Mouse (Mus musculus) midbrain, postnatal 0 days (tissue): Measurements from ENCODE around the gene Zc3h18. TPM values are rescaled to one million over a fixed set of nuclear protein-coding genes. Genes with fewer than 3 reads are reported as not detected.

Experiments used
- ATAC-seq: fragments of 200-750 bp; cut with Nextera tagmentation; 2 replicates; pipeline ENCODE4 v1.8.0; 2017; ENCODE audit warnings: moderate number of reproducible peaks, mild to moderate bottlenecking, moderate TSS enrichment, moderate library complexity; ENCODE audit not compliant: low FRiP score
- DNase-seq: peaks from one replicate; pipeline ENCODE4 v3.0.0-alpha.2; 2015; ENCODE audit warnings: low spot score
- H3K27ac ChIP-seq: fragments of 300-500 bp; sonication (generic); 2 replicates; pipeline ENCODE4 v1.5.1; 2014; ENCODE audit warnings: low read depth, mild to moderate bottlenecking, low read length, mixed read lengths
- H3K27me3 ChIP-seq: fragments of 300-500 bp; sonication (generic); 2 replicates; pipeline ENCODE4 v1.6.1; 2014; ENCODE audit warnings: low read length, control low read depth, mixed read lengths; ENCODE audit not compliant: insufficient read depth
- H3K36me3 ChIP-seq: fragments of 300-500 bp; sonication (generic); 2 replicates; pipeline ENCODE4 v1.6.1; 2014; ENCODE audit warnings: low read length, control low read depth, mixed read lengths; ENCODE audit not compliant: insufficient read depth
- H3K4me1 ChIP-seq: fragments of 300-500 bp; sonication (generic); 2 replicates; pipeline ENCODE4 v1.6.1; 2014; ENCODE audit warnings: mild to moderate bottlenecking, control low read depth, antibody characterized with exemption, low read length, mixed read lengths; ENCODE audit not compliant: insufficient read depth
- H3K4me2 ChIP-seq: fragments of 300-500 bp; sonication (generic); 2 replicates; pipeline ENCODE4 v1.6.1; 2014; ENCODE audit warnings: low read depth, mild to moderate bottlenecking, low read length, mixed read lengths; ENCODE audit not compliant: poor library complexity, severe bottlenecking
- H3K4me3 ChIP-seq: fragments of 300-500 bp; sonication (generic); 2 replicates; pipeline ENCODE4 v1.5.1; 2014; ENCODE audit warnings: low read depth, mild to moderate bottlenecking, low read length, moderate library complexity
- H3K9ac ChIP-seq: fragments of 300-500 bp; sonication (generic); replicated peaks from 2 replicates; pipeline ENCODE4 v1.6.1; 2014; ENCODE audit warnings: mild to moderate bottlenecking, low read length, moderate library complexity, mixed read lengths; ENCODE audit not compliant: poor library complexity, severe bottlenecking
- H3K9me3 ChIP-seq: fragments of 300-500 bp; sonication (generic); 2 replicates; pipeline ENCODE4 v1.6.1; 2016; ENCODE audit warnings: low read length, control low read depth
- CTCF ChIP-seq: IDR thresholded peaks from 2 replicates; pipeline ENCODE4 v1.5.1; 2016; ENCODE audit warnings: antibody characterized with exemption, mild to moderate bottlenecking
- WGBS: fragments of 180-500 bp; shearing (Covaris S2); extraction: QIAGEN DNeasy Blood & Tissue Kit; methylation state at CpG from one replicate; pipeline ENCODE4 v1.1.7; 2014; 5-methylcytosine and 5-hydroxymethylcytosine counted together
- polyA plus RNA-seq: library from polyadenylated mRNA; unstranded; fragments of >200 nt; fragmentation: Nextera tagmentation; extraction: Ambion mirVana; gene quantifications from 2 replicates; pipeline ENCODE4 v1.2.1, GENCODE M21; 2015
- total RNA-seq: library from RNA; depleted of rRNA; stranded (reverse); fragments of >200 nt; gene quantifications from 2 replicates; pipeline ENCODE4 v1.2.3, GENCODE M21; 2014; rRNA removed

The Zc3h18 gene
- total and polyA plus RNA-seq, 2 experiments from 2014 or later, result 25.0 to 29.4 TPM

- no peak for TF ChIP-seq CTCF
- no peak overlapping the region for H3K27ac ChIP-seq
- 71% methylated on average over 12 of the region's 12 CpGs for WGBS
- H3K4me2 ChIP-seq, result no peak overlapping the region
- H3K27me3 ChIP-seq, result peaks cover 32% of the 10 kb centered on the region
- H3K9me3 ChIP-seq, result no peaks in the 10 kb centered on the region
- no peak for DNase-seq
- ATAC-seq, result no peak
- H3K36me3 ChIP-seq, result peaks cover 33% of the 10 kb centered on the region
- H3K9ac ChIP-seq, result no peak overlapping the region
- H3K4me1 ChIP-seq, result peaks cover 6% of the 10 kb centered on the region; the same call in 1 of the 2 replicates
- H3K4me3 ChIP-seq, result no peak overlapping the region
These were observed 87.5 kb downstream of the Zc3h18 start for GRCm38 (mm10) chr8:122463651-122464640.

- WGBS, result 65% methylated on average over 7 of the region's 7 CpGs
- no peak for ATAC-seq
- peaks cover 42% of the 10 kb centered on the region for H3K36me3 ChIP-seq
These were observed 88.6 kb downstream of the Zc3h18 start for GRCm38 (mm10) chr8:122464985-122465384.

More at GRCm38 (mm10) chr8:122464985-122465384, 88.6 kb downstream of the Zc3h18 start:
- no peak for DNase-seq
- Histone ChIP-seq H3K4me3 (no peak overlapping the region), H3K27ac (no peak overlapping the region), H3K4me1 (peaks cover 6% of the 10 kb centered on the region; the same call in 1 of the 2 replicates), H3K9me3 (no peaks in the 10 kb centered on the region), H3K4me2 (no peak overlapping the region), H3K9ac (no peak overlapping the region), H3K27me3 (peaks cover 24% of the 10 kb centered on the region)
- no peak for TF ChIP-seq CTCF

Other genes starting within 250 kb of the Zc3h18 start
- 19.6 and 28.6 TPM in 2 replicates for gene Zfpm1, start 94.5 kb upstream of the Zc3h18 start, total RNA-seq
- 1.2 TPM in 2 replicates for gene Zfpm1, start 94.5 kb upstream of the Zc3h18 start, polyA plus RNA-seq
- gene Trhr2, start 15.9 kb upstream of the Zc3h18 start, total RNA-seq, result 0.93 and 3.5 TPM in 2 replicates
- 0.15 and 0.37 TPM in 2 replicates for gene Trhr2, start 15.9 kb upstream of the Zc3h18 start, polyA plus RNA-seq
- gene Il17c, start 45.4 kb downstream of the Zc3h18 start, total RNA-seq, result not detected in 2 replicates
- 0.37 TPM in 1 of 2 replicates, not detected in the other for gene Il17c, start 45.4 kb downstream of the Zc3h18 start, polyA plus RNA-seq
- 23.1 and 27.7 TPM in 2 replicates for gene Cyba, start 56.3 kb downstream of the Zc3h18 start, total RNA-seq
- 35.6 and 40.4 TPM in 2 replicates for gene Cyba, start 56.3 kb downstream of the Zc3h18 start, polyA plus RNA-seq
- gene Mvd, start 66.8 kb downstream of the Zc3h18 start, total RNA-seq, result 57.1 and 94.5 TPM in 2 replicates
- 62.1 and 66.8 TPM in 2 replicates for gene Mvd, start 66.8 kb downstream of the Zc3h18 start, polyA plus RNA-seq
- not detected in 2 replicates for gene Snai3, start 84.1 kb downstream of the Zc3h18 start, total RNA-seq
- not detected in 2 replicates for gene Snai3, start 84.1 kb downstream of the Zc3h18 start, polyA plus RNA-seq
- gene Rnf166, start 99.5 kb downstream of the Zc3h18 start, total RNA-seq, result 26.4 and 40.8 TPM in 2 replicates
- gene Rnf166, start 99.5 kb downstream of the Zc3h18 start, polyA plus RNA-seq, result 25.1 and 26.5 TPM in 2 replicates
- 37.7 and 52.6 TPM in 2 replicates for gene Ctu2, start 99.5 kb downstream of the Zc3h18 start, total RNA-seq
- 95.0 and 99.5 TPM in 2 replicates for gene Ctu2, start 99.5 kb downstream of the Zc3h18 start, polyA plus RNA-seq
- 10.8 and 14.2 TPM in 2 replicates for gene Piezo1, start 174.7 kb downstream of the Zc3h18 start, total RNA-seq
- 1.3 and 1.8 TPM in 2 replicates for gene Piezo1, start 174.7 kb downstream of the Zc3h18 start, polyA plus RNA-seq
- 9.2 and 15.6 TPM in 2 replicates for gene Cdt1, start 191.4 kb downstream of the Zc3h18 start, total RNA-seq
- 6.4 TPM in 2 replicates for gene Cdt1, start 191.4 kb downstream of the Zc3h18 start, polyA plus RNA-seq
- 83.9 and 97.2 TPM in 2 replicates for gene Aprt, start 200.3 kb downstream of the Zc3h18 start, total RNA-seq
- 157 and 170 TPM in 2 replicates for gene Aprt, start 200.3 kb downstream of the Zc3h18 start, polyA plus RNA-seq
- gene Galns, start 234.9 kb downstream of the Zc3h18 start, total RNA-seq, result 12.1 and 14.6 TPM in 2 replicates
- gene Galns, start 234.9 kb downstream of the Zc3h18 start, polyA plus RNA-seq, result 10.9 and 12.7 TPM in 2 replicates
- 14.1 and 23.2 TPM in 2 replicates for gene Trappc2l, start 235.0 kb downstream of the Zc3h18 start, total RNA-seq
- gene Trappc2l, start 235.0 kb downstream of the Zc3h18 start, polyA plus RNA-seq, result 135 and 138 TPM in 2 replicates
- not detected in 2 replicates for gene Pabpn1l, start 246.1 kb downstream of the Zc3h18 start, total RNA-seq
- gene Pabpn1l, start 246.1 kb downstream of the Zc3h18 start, polyA plus RNA-seq, result not detected in 2 replicates